Mouse (Mus musculus) intestine, embryonic 14.5 days (tissue): Measurements from ENCODE around the gene Kcne1. TPM values are rescaled to one million over a fixed set of nuclear protein-coding genes. Genes with fewer than 3 reads are reported as not detected.
A peak's percentile ranks its signal among the peaks of the same experiment; 100 is the strongest.

Source experiments
- ATAC-seq: fragments of 200-750 bp; cut with Nextera tagmentation; replicated peaks from 2 replicates; pipeline ENCODE4 v1.8.0; 2017; ENCODE audit warnings: low read depth, moderate number of reproducible peaks, moderate TSS enrichment, moderate library complexity; ENCODE audit not compliant: low FRiP score, low TSS enrichment
- DNase-seq: peaks from one replicate; pipeline ENCODE4 v3.0.0-alpha.2; 2018; ENCODE audit warnings: low spot score
- H3K27ac ChIP-seq: fragments of 300-500 bp; sonication (generic); 2 replicates; pipeline ENCODE4 v1.5.1; 2014; ENCODE audit warnings: low read depth, mild to moderate bottlenecking, control low read depth
- H3K27me3 ChIP-seq: fragments of 300-500 bp; sonication (generic); replicated peaks from 2 replicates; pipeline ENCODE4 v1.6.1; 2014; ENCODE audit warnings: low read length, control low read depth; ENCODE audit not compliant: control insufficient read depth, insufficient read depth
- H3K36me3 ChIP-seq: fragments of 300-500 bp; sonication (generic); 2 replicates; pipeline ENCODE4 v1.6.1; 2014; ENCODE audit warnings: low read length, control low read depth; ENCODE audit not compliant: control insufficient read depth, insufficient read depth
- H3K4me1 ChIP-seq: fragments of 300-500 bp; sonication (generic); replicated peaks from 2 replicates; pipeline ENCODE4 v1.6.1; 2014; ENCODE audit warnings: low read length, control low read depth, mixed read lengths; ENCODE audit not compliant: control insufficient read depth, insufficient read depth
- H3K4me2 ChIP-seq: fragments of 300-500 bp; sonication (generic); 2 replicates; pipeline ENCODE4 v1.6.1; 2014; ENCODE audit warnings: low read length
- H3K4me3 ChIP-seq: fragments of 300-500 bp; sonication (generic); 2 replicates; pipeline ENCODE4 v1.5.1; 2014; ENCODE audit warnings: low read depth, low read length, control low read depth, mixed read lengths
- H3K9ac ChIP-seq: fragments of 300-500 bp; sonication (generic); 2 replicates; pipeline ENCODE4 v1.6.1; 2014; ENCODE audit warnings: mild to moderate bottlenecking, low read length
- H3K9me3 ChIP-seq: fragments of 300-500 bp; sonication (generic); 2 replicates; pipeline ENCODE4 v1.6.1; 2016; ENCODE audit warnings: low read length, control low read depth; ENCODE audit not compliant: control insufficient read depth
- WGBS: fragments of 180-500 bp; shearing (Covaris S2); extraction: QIAGEN DNeasy Blood & Tissue Kit; methylation state at CpG from one replicate; pipeline ENCODE4 v1.1.7; 2014; 5-methylcytosine and 5-hydroxymethylcytosine counted together
- polyA plus RNA-seq: library from polyadenylated mRNA; unstranded; fragments of >200 nt; fragmentation: Nextera tagmentation; extraction: Ambion mirVana; gene quantifications from 2 replicates; pipeline ENCODE4 v1.2.1, GENCODE M21; 2014

Kcne1 gene
- polyA plus RNA-seq, 1 experiment from 2014 or later, result not detected

DNA sequence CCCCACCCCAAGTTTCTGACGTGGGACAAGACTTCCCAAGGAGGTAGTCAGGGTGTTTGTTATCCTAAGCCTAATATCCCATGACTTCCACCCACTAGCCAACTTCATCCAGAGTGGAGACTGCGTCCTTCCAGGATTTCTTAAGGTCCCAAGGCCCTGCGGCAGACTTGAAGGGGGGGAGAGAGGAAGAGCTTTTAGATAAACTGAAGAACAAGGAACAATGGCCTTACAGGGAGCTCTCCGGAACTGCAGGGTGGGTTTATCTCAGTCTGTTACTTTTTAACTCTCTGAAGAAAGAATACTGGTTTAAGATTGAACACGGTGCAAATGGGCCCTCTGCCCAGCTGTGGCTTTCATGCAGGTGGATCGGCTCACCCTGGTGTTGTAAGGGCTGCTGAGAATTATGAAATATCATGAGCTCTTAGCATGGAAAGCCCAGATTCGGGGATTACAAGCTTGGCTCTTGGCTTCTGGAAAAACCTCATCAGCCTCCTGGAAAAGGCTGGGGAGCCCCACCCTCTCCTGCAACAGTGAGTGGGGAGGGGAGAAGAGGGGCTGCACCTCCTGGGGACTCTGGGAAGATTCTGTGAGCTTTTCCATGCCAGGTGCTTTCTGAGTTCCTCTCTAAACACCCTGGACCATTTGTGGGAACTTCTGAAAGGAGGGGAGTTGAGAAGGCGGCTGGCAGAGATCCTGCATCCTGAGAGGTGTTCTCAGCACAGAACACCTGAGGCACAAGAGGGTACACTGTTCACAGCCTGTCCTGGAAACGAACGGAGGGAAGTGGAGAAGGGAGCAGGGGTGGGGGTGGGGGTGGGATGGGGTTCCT, 38.7 kb upstream of the Kcne1 start:
- no peak for DNase-seq
- peaks cover 34% of the 10 kb centered on the region for H3K36me3 ChIP-seq
- no peak overlapping the region for H3K9ac ChIP-seq
- H3K27me3 ChIP-seq, result no peaks in the 10 kb centered on the region
- no peaks in the 10 kb centered on the region for H3K9me3 ChIP-seq
- H3K4me2 ChIP-seq, result peak overlapping the region; percentile 69
- peak overlapping the region; percentile 41 for H3K27ac ChIP-seq
- H3K4me3 ChIP-seq, result no peak overlapping the region
- no peak for ATAC-seq
- WGBS, result 39% methylated on average over 10 of the region's 10 CpGs
- H3K4me1 ChIP-seq, result peaks cover 28% of the 10 kb centered on the region

DNA sequence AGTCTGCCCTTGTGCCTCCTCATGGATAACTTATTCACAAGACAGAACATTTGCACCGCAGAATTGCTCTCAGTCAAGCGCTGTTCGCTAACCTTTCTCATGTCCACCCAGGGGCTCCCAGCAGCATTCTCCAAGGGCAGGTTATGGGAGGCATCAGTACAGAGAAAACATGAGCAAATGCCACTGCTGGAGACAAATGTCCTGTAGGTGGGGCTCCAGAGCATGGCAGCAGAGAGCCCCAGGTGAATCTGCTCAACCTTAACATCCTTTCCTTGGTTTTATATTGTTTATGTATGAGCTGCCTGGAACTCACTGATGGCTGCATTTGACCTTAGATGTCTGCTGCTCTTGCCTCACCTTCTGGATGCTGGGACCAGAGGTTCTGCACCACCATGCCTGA, 34.5 kb upstream of the Kcne1 start:
- DNase-seq (no peak), ATAC-seq (no peak)
- WGBS, result 96% methylated on average over 3 of the region's 3 CpGs
- Histone ChIP-seq H3K4me3 (no peak overlapping the region), H3K4me1 (peaks cover 5% of the 10 kb centered on the region), H3K9ac (no peak overlapping the region), H3K9me3 (no peaks in the 10 kb centered on the region), H3K27me3 (no peaks in the 10 kb centered on the region), H3K4me2 (no peak overlapping the region), H3K27ac (no peak overlapping the region), H3K36me3 (peaks cover 42% of the 10 kb centered on the region)

DNA sequence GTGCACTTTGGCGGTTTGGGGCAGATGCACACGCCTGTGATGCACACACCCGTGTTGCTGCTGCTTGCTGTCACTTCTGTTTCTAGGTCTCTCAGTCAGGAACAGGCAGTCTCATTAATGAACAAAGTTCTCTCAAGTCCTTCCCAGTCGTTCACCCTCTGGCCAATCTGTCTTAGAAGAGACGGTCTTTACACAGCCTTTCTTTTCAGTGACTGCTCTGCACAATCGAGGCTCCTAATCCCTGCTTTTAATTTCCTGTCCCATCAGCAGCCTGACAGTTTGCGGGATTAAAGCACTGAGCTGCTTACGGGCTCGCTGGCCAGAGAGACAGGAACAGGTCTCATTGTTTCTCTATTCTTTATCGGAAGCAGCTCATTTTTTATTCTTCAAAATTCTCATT, 28.4 kb upstream of the Kcne1 start:
- Histone ChIP-seq H3K36me3 (peaks cover 6% of the 10 kb centered on the region; the same call in 1 of the 2 replicates), H3K9me3 (no peaks in the 10 kb centered on the region), H3K4me3 (no peak overlapping the region), H3K27me3 (no peaks in the 10 kb centered on the region), H3K9ac (no peak overlapping the region), H3K27ac (no peak overlapping the region), H3K4me2 (no peak overlapping the region), H3K4me1 (no peaks in the 10 kb centered on the region)
- no peak for ATAC-seq
- 78% methylated on average over 10 of the region's 10 CpGs for WGBS
- DNase-seq, result no peak

DNA sequence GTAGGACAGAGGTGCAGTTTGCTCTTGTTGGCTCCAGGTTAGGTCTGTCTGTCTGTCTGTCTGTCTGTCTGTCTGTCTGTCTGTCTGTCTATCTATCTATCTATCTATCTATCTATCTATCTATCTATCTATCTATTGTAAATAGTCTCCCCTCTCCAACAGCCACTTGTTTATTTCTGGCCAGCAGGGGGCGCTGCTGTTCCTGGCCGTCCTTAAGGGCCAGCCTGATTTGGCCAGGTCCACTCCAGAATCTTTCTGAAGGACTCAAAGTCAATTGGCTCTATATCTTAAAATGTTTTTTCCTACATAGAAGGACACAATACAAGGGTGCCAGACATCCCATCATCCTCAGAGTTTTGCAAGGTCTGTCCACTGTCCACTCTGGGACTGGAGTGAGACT, 25.8 kb upstream of the Kcne1 start:
- peak; percentile 80 for DNase-seq
- no peaks in the 10 kb centered on the region for H3K4me1 ChIP-seq
- no peak overlapping the region for H3K27ac ChIP-seq
- 2% methylated on average over 2 of the region's 2 CpGs for WGBS
- no peak overlapping the region for H3K4me2 ChIP-seq
- H3K9me3 ChIP-seq, result no peaks in the 10 kb centered on the region
- no peaks in the 10 kb centered on the region for H3K36me3 ChIP-seq
- no peaks in the 10 kb centered on the region for H3K27me3 ChIP-seq
- no peak overlapping the region for H3K9ac ChIP-seq
- no peak for ATAC-seq
- H3K4me3 ChIP-seq, result no peak overlapping the region

DNA sequence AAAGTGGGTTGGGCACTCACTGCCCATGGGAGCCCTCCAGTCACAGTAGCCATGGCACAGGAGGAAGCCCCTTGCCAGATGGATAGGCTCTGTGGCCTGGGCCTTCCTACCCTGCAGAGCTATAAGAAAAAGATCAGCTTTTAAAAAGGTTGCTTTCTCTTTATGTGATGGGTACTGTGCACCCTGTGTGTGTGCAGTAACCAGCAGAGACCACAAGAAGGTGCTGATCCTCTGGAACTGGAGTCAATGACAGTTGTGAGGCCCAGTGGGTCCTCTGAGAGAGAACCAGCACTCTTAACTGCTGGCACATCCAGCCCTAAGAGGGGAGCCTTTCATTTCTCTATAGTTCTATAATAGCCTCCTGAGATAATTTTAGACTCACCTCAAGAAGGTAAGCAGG, 24.1 kb upstream of the Kcne1 start:
- Histone ChIP-seq H3K27ac (no peak overlapping the region), H3K9me3 (no peaks in the 10 kb centered on the region), H3K4me2 (no peak overlapping the region), H3K4me1 (no peaks in the 10 kb centered on the region), H3K27me3 (no peaks in the 10 kb centered on the region), H3K4me3 (no peak overlapping the region), H3K9ac (no peak overlapping the region), H3K36me3 (no peaks in the 10 kb centered on the region)
- ATAC-seq, result no peak
- DNase-seq, result no peak

DNA sequence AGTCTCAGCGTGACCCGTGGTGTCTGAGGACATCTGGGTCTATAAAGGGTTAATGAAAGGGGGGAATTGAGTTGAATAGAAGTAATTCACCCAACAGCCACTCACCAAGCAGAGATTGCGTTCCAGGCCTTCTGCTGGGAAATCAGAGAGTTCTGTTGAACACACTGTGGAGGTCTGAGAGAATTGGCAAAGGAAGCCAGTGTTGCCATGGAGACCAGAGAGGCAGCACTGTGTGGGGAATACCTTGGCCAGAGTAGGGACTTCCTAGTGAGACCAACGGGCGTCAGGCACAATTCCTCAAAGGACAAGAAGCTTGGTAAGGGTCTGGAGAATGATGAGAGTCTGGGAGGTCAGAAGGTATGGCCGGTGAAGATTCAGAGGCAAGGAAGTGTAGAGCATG, 23.2 kb upstream of the Kcne1 start:
- H3K27me3 ChIP-seq, result no peaks in the 10 kb centered on the region
- H3K4me2 ChIP-seq, result no peak overlapping the region
- no peak overlapping the region for H3K27ac ChIP-seq
- H3K4me1 ChIP-seq, result no peaks in the 10 kb centered on the region
- whole genome bisulfite sequencing, result 58% methylated on average over 6 of the region's 6 CpGs
- H3K9me3 ChIP-seq, result no peaks in the 10 kb centered on the region
- H3K9ac ChIP-seq, result no peak overlapping the region
- ATAC-seq, result no peak
- H3K4me3 ChIP-seq, result no peak overlapping the region
- H3K36me3 ChIP-seq, result no peaks in the 10 kb centered on the region
- no peak for DNase-seq

DNA sequence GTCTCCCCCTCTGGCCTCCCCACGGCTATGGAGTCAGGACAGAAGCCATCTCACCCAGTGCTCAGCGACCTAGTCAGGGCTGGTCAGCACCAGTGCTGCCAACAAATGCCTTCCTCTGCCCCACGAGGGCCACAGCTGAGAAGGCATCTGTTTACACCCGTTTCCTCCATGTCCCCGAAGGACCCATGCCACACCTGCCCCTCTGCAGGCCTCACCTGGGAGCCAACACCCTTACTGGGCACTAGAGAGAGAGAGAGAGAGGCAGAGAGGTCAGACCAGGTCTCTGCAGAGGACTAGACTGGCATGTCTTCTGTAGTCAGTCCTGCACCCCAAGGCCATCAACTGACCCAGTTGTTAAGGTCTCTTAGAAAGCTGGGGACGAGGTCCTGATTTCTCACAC, 21.8 kb upstream of the Kcne1 start:
- H3K9ac ChIP-seq, result no peak overlapping the region
- no peaks in the 10 kb centered on the region for H3K27me3 ChIP-seq
- no peaks in the 10 kb centered on the region for H3K36me3 ChIP-seq
- DNase-seq, result no peak
- no peak overlapping the region for H3K4me2 ChIP-seq
- H3K9me3 ChIP-seq, result no peaks in the 10 kb centered on the region
- H3K4me3 ChIP-seq, result no peak overlapping the region
- no peaks in the 10 kb centered on the region for H3K4me1 ChIP-seq
- WGBS, result 71% methylated on average over 6 of the region's 6 CpGs
- ATAC-seq, result no peak
- no peak overlapping the region for H3K27ac ChIP-seq

DNA sequence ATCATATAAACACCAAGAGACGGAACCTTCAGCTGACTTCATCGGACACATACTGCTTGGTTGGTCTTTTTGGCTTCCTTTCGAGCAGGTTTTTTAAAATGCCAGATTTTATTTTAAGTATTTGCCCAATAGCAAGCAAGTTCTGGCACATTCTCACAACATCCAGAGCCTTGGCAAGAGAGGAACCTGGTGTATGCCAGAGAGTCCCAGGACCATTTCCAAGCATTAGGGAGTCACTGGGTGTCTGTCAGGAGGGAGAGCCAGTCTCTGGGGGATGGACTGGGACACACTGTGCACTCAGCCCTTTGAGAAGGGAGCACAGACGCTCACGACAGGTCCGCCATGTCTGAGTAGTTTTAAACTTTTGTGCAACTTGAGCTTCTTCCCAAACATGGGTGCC, 17.7 kb upstream of the Kcne1 start:
- no peak overlapping the region for H3K9ac ChIP-seq
- H3K9me3 ChIP-seq, result no peaks in the 10 kb centered on the region
- H3K4me3 ChIP-seq, result no peak overlapping the region
- H3K27ac ChIP-seq, result no peak overlapping the region
- no peaks in the 10 kb centered on the region for H3K36me3 ChIP-seq
- H3K4me1 ChIP-seq, result no peaks in the 10 kb centered on the region
- 90% methylated on average over 6 of the region's 6 CpGs for WGBS
- ATAC-seq, result no peak
- DNase-seq, result no peak
- H3K27me3 ChIP-seq, result no peaks in the 10 kb centered on the region
- H3K4me2 ChIP-seq, result no peak overlapping the region

DNA sequence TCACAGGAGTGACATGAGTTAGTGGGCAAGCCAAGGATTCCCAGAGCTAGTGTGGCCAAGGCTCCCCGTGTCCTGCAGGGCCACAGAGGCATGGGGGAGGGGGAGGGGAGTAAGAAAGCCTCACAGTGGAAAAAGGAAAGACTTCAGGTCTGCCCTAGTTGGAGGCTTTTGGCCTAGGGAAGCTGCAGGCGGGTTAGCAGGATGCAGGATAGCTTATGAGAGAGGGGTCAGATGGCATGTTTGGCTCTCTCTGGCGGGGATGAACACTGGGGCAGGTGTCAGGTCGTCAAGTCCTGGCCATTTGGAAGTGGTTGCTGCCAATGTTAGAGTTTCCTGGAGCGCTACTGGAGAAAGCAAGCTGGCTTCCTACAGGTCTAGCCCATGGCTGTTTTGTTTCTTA, 12.4 kb upstream of the Kcne1 start:
- Histone ChIP-seq H3K9ac (no peak overlapping the region), H3K36me3 (no peaks in the 10 kb centered on the region), H3K27ac (no peak overlapping the region), H3K4me1 (no peaks in the 10 kb centered on the region), H3K4me2 (no peak overlapping the region), H3K27me3 (no peaks in the 10 kb centered on the region), H3K9me3 (no peaks in the 10 kb centered on the region), H3K4me3 (no peak overlapping the region)
- 45% methylated on average over 5 of the region's 5 CpGs for WGBS
- DNase-seq (no peak), ATAC-seq (no peak)
